Comparison of ENCODE assay signal across 11 mouse cellular contexts in genomic region chr1:92879266-92879665, GRCm38 (mm10).
DNase-seq lines count a peak whose midpoint lies in the region.
"Had no signal": no experiment of that assay in that cellular context is flagged by ENCODE, and none has a peak within 500 bp of the region (broad histone marks: within the 10 kb centered on the region; RNA-seq: fewer than 3 reads in every experiment).

No protein-coding gene starts in this region.

- peak; percentile 73 for DNase-seq in right cerebral cortex, adult 18-20 months
- DNase-seq in right cerebral cortex, postnatal 4 days, result no peak
- DNase-seq in cerebellum, postnatal 10 days, result peak; percentile 88 to 93
- peak; percentile 48 for DNase-seq in left cerebral cortex, adult 11 months (ENCODE audit: low spot score)
- DNase-seq in retina, embryonic 14.5 days (ENCODE audit: low spot score), result no peak
- DNase-seq in thymus, postnatal 4 days, result no peak
- DNase-seq in kidney, adult 11 months, result no peak
- DNase-seq: adrenal gland, postnatal 10 days; gastrocnemius, postnatal 10 days; kidney, postnatal 25 days; lung, adult 2 months had no signal

Comparison
In these comparisons a context has a peak if more than half of its experiments do, and no peak if none do; other contexts are left out.
1. DNase-seq: peak in right cerebral cortex, adult 18-20 months (single experiment), cerebellum, postnatal 10 days (2 of 2) and left cerebral cortex, adult 11 months (single experiment); none in right cerebral cortex, postnatal 4 days (single experiment), retina, embryonic 14.5 days (single experiment), thymus, postnatal 4 days (single experiment) and kidney, adult 11 months (single experiment).